Mouse (Mus musculus) E14TG2a.4 (cell line): ENCODE measurements around the gene Cnot11.
A peak's percentile ranks its signal among the peaks of the same experiment; 100 is the strongest.

ENCODE experiments used
- H3K27me3 ChIP-seq: 2 replicates; pipeline ENCODE4 v1.6.1; 2014; ENCODE audit warnings: low read length, control low read depth; ENCODE audit not compliant: insufficient read depth
- H3K36me3 ChIP-seq: 2 replicates; pipeline ENCODE4 v1.6.1; 2014; ENCODE audit warnings: low read length, control low read depth; ENCODE audit not compliant: insufficient read depth
- H3K4me1 ChIP-seq: replicated peaks from 2 replicates; pipeline ENCODE4 v1.6.1; 2014; ENCODE audit warnings: low read depth, low read length, control low read depth
- H3K4me3 ChIP-seq: replicated peaks from 2 replicates; pipeline ENCODE4 v1.5.1; 2014; ENCODE audit warnings: mild to moderate bottlenecking, low read length
- H3K9me3 ChIP-seq: 2 replicates; pipeline ENCODE4 v1.6.1; 2014; ENCODE audit warnings: low read length, control low read depth
- CTCF ChIP-seq: conservative IDR thresholded peaks from 2 replicates; pipeline ENCODE4 v1.5.1; 2014; ENCODE audit warnings: low read length
- NANOG ChIP-seq: IDR thresholded peaks from 2 replicates; pipeline ENCODE4 v1.6.1; 2014; ENCODE audit warnings: borderline replicate concordance, low read length, mixed read lengths
- POU5F1 ChIP-seq: IDR thresholded peaks from 2 replicates; pipeline ENCODE4 v1.6.1; 2014; ENCODE audit warnings: low read length, borderline replicate concordance

The Cnot11 gene

DNA sequence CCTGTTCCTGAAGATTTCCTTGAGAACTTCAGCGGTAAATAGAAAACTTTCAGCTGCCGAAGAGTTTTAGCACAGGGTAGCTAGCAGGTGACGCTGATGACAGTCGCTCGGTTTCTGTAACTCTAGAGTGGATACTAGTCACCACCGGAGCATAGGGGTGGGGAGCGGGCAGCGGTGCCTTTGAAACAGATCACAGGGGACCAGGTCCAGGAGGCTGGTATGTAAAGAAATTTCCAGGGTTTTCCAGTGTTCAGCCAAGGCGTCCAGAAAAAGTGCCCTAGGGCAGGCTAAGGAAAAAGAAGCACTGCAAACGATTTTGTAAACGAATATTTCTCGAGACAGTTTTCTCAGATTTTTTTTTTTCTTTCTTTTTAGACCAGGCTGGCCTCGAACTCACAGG lies at the start of gene Cnot11:
Cnot11 (plus strand) TSS at position 162 of the 400 bp plus-strand sequence.
- Histone ChIP-seq H3K27me3 (no peaks in the 10 kb centered on the region), H3K36me3 (peaks cover 26% of the 10 kb centered on the region), H3K9me3 (no peaks in the 10 kb centered on the region), H3K4me1 (peaks cover 66% of the 10 kb centered on the region), H3K4me3 (peak within 1 kb of the TSS; percentile 98)
- TF ChIP-seq POU5F1 (no peak), CTCF (no peak), NANOG (no peak)

DNA sequence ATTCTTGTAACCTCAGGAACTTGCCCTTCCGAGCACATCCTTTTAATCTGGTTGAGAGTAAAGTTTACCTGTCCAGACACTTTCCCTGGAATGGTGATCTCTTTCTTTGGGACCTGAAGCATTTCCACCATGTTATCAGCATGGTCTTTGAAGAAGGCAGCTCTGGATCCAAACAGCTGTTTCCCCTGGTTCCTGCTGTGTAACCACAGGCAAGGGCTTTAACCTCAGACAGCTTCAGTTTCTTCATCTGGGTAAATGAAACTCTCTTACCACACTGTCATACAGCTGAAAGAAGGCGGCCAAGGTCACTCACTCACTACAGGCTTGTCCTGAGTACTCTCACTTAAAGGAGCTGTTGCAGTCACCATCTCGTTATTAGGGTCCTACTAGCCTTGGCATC lies 47.4 kb upstream of the Cnot11 start:
- TF ChIP-seq CTCF = no peak
- TF ChIP-seq NANOG = no peak
- Histone ChIP-seq H3K27me3 (no peaks in the 10 kb centered on the region), H3K4me1 (peaks cover 3% of the 10 kb centered on the region; the same call in 1 of the 2 replicates), H3K36me3 (no peaks in the 10 kb centered on the region), H3K4me3 (no peak overlapping the region), H3K9me3 (no peaks in the 10 kb centered on the region)

DNA sequence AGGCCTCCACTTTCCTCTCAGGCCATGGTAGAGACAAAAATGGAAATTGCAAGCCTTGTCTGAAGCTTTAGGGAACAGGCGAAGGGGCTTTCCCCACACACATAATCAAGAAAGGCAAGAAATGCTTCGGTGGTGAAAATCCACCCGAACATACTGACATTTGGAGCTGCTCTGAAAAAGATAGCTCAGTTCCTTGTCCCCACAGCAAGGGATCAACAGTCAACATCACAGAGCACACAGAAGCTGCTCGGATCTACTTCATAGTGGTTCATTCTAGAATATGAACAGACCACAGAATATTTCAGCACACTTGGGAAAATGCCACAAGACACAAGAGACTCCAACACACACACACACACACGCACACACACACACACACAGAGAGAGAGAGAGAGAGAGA lies 41.6 kb upstream of the Cnot11 start:
- no peaks in the 10 kb centered on the region for H3K4me1 ChIP-seq
- no peaks in the 10 kb centered on the region for H3K36me3 ChIP-seq
- H3K27me3 ChIP-seq = no peaks in the 10 kb centered on the region
- H3K4me3 ChIP-seq = no peak overlapping the region
- no peaks in the 10 kb centered on the region for H3K9me3 ChIP-seq
- TF ChIP-seq CTCF = no peak
- TF ChIP-seq POU5F1 = no peak
- no peak for TF ChIP-seq NANOG

- no peaks in the 10 kb centered on the region for H3K36me3 ChIP-seq
- no peaks in the 10 kb centered on the region for H3K4me1 ChIP-seq
- TF ChIP-seq CTCF = no peak
- no peak for TF ChIP-seq NANOG
- no peak for TF ChIP-seq POU5F1
- no peak overlapping the region for H3K4me3 ChIP-seq
- H3K27me3 ChIP-seq = no peaks in the 10 kb centered on the region
- H3K9me3 ChIP-seq = no peaks in the 10 kb centered on the region
These were observed 41.1 kb upstream of the Cnot11 start for GRCm38 (mm10) chr1:39493664-39494063.

DNA sequence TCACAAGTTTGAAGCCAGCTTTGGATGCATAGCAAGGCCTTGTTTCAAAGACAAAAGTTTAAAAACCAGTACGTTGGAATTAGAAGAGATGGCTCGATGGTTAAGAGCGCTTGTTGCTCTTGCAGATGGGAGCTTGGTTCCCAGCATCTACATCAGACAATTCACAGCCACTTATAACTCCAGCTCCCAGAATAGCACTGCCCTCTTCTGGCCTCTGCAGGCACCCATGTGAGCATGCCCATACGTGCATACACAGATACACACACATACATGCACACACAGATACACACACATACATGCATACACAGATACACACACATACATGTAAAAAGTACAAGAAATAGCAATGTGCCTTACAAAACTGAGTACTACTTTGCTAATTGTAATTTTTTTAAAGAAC lies 37.8 kb upstream of the Cnot11 start:
- Histone ChIP-seq H3K27me3 (no peaks in the 10 kb centered on the region), H3K4me3 (no peak overlapping the region), H3K4me1 (no peaks in the 10 kb centered on the region), H3K9me3 (peaks cover 11% of the 10 kb centered on the region; the same call in 1 of the 2 replicates), H3K36me3 (no peaks in the 10 kb centered on the region)
- TF ChIP-seq NANOG (no peak), CTCF (0 out of 2 replicates have a peak, but pooled peaks have one; percentile 13), POU5F1 (no peak)

DNA sequence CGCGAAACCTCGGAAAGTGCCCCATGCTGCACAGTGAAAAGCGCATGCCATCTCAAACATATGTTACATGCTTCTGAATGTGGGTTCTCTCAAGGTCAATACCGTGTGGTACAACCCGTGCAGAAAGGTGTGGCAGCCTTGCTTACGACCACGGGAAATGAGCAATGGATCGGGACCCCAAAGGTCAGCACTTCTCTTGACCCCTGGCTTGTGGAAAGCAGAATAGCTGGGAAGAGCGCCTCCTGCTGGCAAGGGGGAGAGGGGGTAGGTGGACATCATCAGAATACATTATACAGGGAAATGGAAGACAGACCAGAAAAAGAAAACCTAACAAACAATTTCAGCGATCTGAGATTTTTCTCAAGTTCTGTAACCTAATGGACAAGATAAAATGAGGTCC lies 37.0 kb upstream of the Cnot11 start:
- no peak overlapping the region for H3K4me3 ChIP-seq
- H3K4me1 ChIP-seq = peaks cover 3% of the 10 kb centered on the region
- peaks cover 11% of the 10 kb centered on the region; the same call in 1 of the 2 replicates for H3K9me3 ChIP-seq
- H3K36me3 ChIP-seq = no peaks in the 10 kb centered on the region
- H3K27me3 ChIP-seq = no peaks in the 10 kb centered on the region
- TF ChIP-seq CTCF (peak; percentile 87), NANOG (no peak), POU5F1 (no peak)

GRCm38 (mm10) chr1:39499485-39499941 lies 35.3 kb upstream of the Cnot11 start:
- H3K36me3 ChIP-seq = no peaks in the 10 kb centered on the region
- TF ChIP-seq CTCF (no peak), POU5F1 (no peak), NANOG (no peak)
- H3K27me3 ChIP-seq = no peaks in the 10 kb centered on the region
- H3K4me3 ChIP-seq = no peak overlapping the region
- H3K4me1 ChIP-seq = peaks cover 10% of the 10 kb centered on the region
- H3K9me3 ChIP-seq = peaks cover 11% of the 10 kb centered on the region; the same call in 1 of the 2 replicates

DNA sequence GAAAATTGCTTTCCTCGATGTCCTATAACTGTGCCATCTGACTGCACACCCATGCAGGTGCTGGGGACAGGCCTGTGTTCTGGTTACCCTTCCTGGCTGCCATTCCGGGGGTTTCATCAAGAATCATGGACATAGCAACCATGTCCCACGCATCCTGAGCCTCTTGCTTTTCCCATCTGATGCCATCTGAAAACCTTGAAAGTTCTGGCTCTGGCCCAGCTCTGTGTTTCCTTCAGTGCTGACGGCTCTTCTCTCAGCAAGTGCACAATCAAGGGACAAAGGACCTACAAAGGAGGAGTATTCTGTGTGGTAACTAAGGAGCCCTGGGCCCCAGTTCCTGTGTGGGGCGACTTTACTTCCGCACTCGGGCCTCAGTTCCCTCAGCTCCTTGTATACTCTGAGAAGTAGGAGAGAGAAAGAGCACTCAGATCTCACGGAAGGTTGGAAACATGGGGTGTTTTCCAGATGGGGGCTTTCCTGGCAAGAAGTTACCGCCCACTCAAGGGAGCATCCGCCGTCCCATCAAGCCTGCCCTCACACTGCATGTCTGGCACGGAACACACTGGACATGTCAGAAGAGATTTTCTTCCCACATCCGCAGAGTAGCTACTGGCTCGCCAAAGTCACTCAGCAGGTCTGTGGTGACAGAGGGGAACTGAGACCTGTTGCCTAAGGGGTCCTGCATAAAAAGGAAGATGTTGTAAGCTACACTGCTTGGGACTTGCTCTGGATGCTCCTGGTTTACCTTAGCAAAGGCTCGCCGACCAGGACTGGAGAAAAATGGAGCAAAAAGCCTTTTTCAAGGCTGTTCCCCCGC lies 31.8 kb upstream of the Cnot11 start:
- H3K9me3 ChIP-seq = peaks cover 11% of the 10 kb centered on the region; the same call in 1 of the 2 replicates
- TF ChIP-seq NANOG (no peak), POU5F1 (no peak), CTCF (no peak)
- no peaks in the 10 kb centered on the region for H3K27me3 ChIP-seq
- peaks cover 17% of the 10 kb centered on the region for H3K4me1 ChIP-seq
- no peaks in the 10 kb centered on the region for H3K36me3 ChIP-seq
- peak overlapping the region; percentile 41 for H3K4me3 ChIP-seq
